Mouse (Mus musculus) midbrain, embryonic 12.5 days (tissue): ENCODE results near the gene Mtfr1l. TPM values are rescaled to one million over a fixed set of nuclear protein-coding genes. Genes with fewer than 3 reads are reported as not detected.
A peak's percentile ranks its signal among the peaks of the same experiment; 100 is the strongest.

Experiments used
- ATAC-seq: fragments of 200-750 bp; cut with Nextera tagmentation; 2 replicates; pipeline ENCODE4 v1.8.0; 2017; ENCODE audit warnings: low read depth, moderate TSS enrichment, moderate library complexity; ENCODE audit not compliant: low FRiP score
- H3K27ac ChIP-seq: fragments of 300-500 bp; sonication (generic); replicated peaks from 2 replicates; pipeline ENCODE4 v1.5.1; 2016; ENCODE audit warnings: mild to moderate bottlenecking
- H3K27me3 ChIP-seq: fragments of 300-500 bp; sonication (generic); 2 replicates; pipeline ENCODE4 v1.6.1; 2016; ENCODE audit warnings: mild to moderate bottlenecking
- H3K36me3 ChIP-seq: fragments of 300-500 bp; sonication (generic); 2 replicates; pipeline ENCODE4 v1.6.1; 2016
- H3K4me1 ChIP-seq: fragments of 300-500 bp; sonication (generic); 2 replicates; pipeline ENCODE4 v1.6.1; 2016
- H3K4me2 ChIP-seq: fragments of 300-500 bp; sonication (generic); replicated peaks from 2 replicates; pipeline ENCODE4 v1.6.1; 2016; ENCODE audit warnings: mild to moderate bottlenecking, moderate library complexity
- H3K4me3 ChIP-seq: fragments of 300-500 bp; sonication (generic); 2 replicates; pipeline ENCODE4 v1.5.1; 2016; ENCODE audit warnings: mild to moderate bottlenecking
- H3K9ac ChIP-seq: fragments of 300-500 bp; sonication (generic); replicated peaks from 2 replicates; pipeline ENCODE4 v1.6.1; 2016; ENCODE audit warnings: mild to moderate bottlenecking, moderate library complexity
- H3K9me3 ChIP-seq: fragments of 300-500 bp; sonication (generic); 2 replicates; pipeline ENCODE4 v1.6.1; 2016; ENCODE audit warnings: mild to moderate bottlenecking
- whole genome bisulfite sequencing: fragments of 180-500 bp; shearing (Covaris S2); methylation state at CpG from one replicate; pipeline ENCODE4 v1.1.7; 2016; 5-methylcytosine and 5-hydroxymethylcytosine counted together
- microRNA-seq: library from miRNA; unstranded; fragments of <30 nt; microRNA quantifications from one replicate; pipeline ENCODE4, GENCODE M21; 2017
- polyA plus RNA-seq: library from polyadenylated mRNA; unstranded; fragments of >200 nt; fragmentation: Nextera tagmentation; extraction: Ambion mirVana; gene quantifications from 2 replicates; pipeline ENCODE4 v1.2.1, GENCODE M21; 2016

Gene Mtfr1l
- polyA plus RNA-seq, 1 experiment from 2014 or later = 133 TPM

- Histone ChIP-seq H3K4me2 (no peak overlapping the region), H3K27me3 (peaks cover 11% of the 10 kb centered on the region), H3K9me3 (no peaks in the 10 kb centered on the region), H3K36me3 (peaks cover 14% of the 10 kb centered on the region), H3K4me1 (peaks cover 10% of the 10 kb centered on the region; the same call in 1 of the 2 replicates), H3K4me3 (no peak overlapping the region), H3K9ac (no peak overlapping the region), H3K27ac (no peak overlapping the region)
- WGBS = 22% methylated on average over 6 of the region's 6 CpGs
- no peak for ATAC-seq
These were observed 54.3 kb downstream of the Mtfr1l start for GRCm38 (mm10) chr4:134480864-134481263.

- Histone ChIP-seq H3K36me3 (peaks cover 24% of the 10 kb centered on the region), H3K9me3 (no peaks in the 10 kb centered on the region), H3K9ac (no peak overlapping the region), H3K4me2 (no peak overlapping the region), H3K27ac (no peak overlapping the region), H3K4me1 (peaks cover 10% of the 10 kb centered on the region; the same call in 1 of the 2 replicates), H3K27me3 (peaks cover 11% of the 10 kb centered on the region), H3K4me3 (no peak overlapping the region)
- WGBS = 93% methylated on average over 4 of the region's 4 CpGs
- no peak for ATAC-seq
These were observed 55.3 kb downstream of the Mtfr1l start for GRCm38 (mm10) chr4:134479839-134480238.

- peaks cover 11% of the 10 kb centered on the region; the same call in 1 of the 2 replicates for H3K27me3 ChIP-seq
- H3K4me1 ChIP-seq = peaks cover 22% of the 10 kb centered on the region
- H3K9ac ChIP-seq = no peak overlapping the region
- ATAC-seq = peak; percentile 63
- H3K9me3 ChIP-seq = no peaks in the 10 kb centered on the region
- H3K4me3 ChIP-seq = no peak overlapping the region
- H3K4me2 ChIP-seq = no peak overlapping the region
- WGBS = 9% methylated on average over 9 of the region's 9 CpGs
- H3K36me3 ChIP-seq = peaks cover 38% of the 10 kb centered on the region
- peak overlapping the region; percentile 8 for H3K27ac ChIP-seq
These were observed 57.2 kb downstream of the Mtfr1l start for GRCm38 (mm10) chr4:134478031-134478430.

GRCm38 (mm10) chr4:134476899-134477298 is 58.3 kb downstream of the Mtfr1l start:
- H3K4me3 ChIP-seq = no peak overlapping the region
- H3K9ac ChIP-seq = no peak overlapping the region
- no peak for ATAC-seq
- no peak overlapping the region for H3K4me2 ChIP-seq
- peaks cover 49% of the 10 kb centered on the region for H3K36me3 ChIP-seq
- H3K9me3 ChIP-seq = no peaks in the 10 kb centered on the region
- H3K27ac ChIP-seq = peak overlapping the region; percentile 42
- peaks cover 5% of the 10 kb centered on the region; the same call in 1 of the 2 replicates for H3K27me3 ChIP-seq
- WGBS = 95% methylated on average over 8 of the region's 8 CpGs
- peaks cover 32% of the 10 kb centered on the region for H3K4me1 ChIP-seq

Small RNAs within 50 kb of the gene (microRNA-seq; reads per million reads assigned to microRNA genes)
- not detected for gene Mir6403

Other genes with a start within 250 kb of the Mtfr1l start
- gene Pdik1l, start 247.5 kb downstream of the Mtfr1l start, polyA plus RNA-seq = 32.6 and 33.3 TPM in 2 replicates
- 0.24 and 0.28 TPM in 2 replicates for gene Trim63, start 220.3 kb downstream of the Mtfr1l start, polyA plus RNA-seq
- 0.08 TPM in 1 of 2 replicates, not detected in the other for gene Slc30a2, start 192.2 kb downstream of the Mtfr1l start, polyA plus RNA-seq
- 0.37 and 0.97 TPM in 2 replicates for gene Extl1, start 151.5 kb downstream of the Mtfr1l start, polyA plus RNA-seq
- gene Pafah2, start 139.1 kb downstream of the Mtfr1l start, polyA plus RNA-seq = 7.2 and 9.2 TPM in 2 replicates
- 4,918 and 5,057 TPM in 2 replicates for gene Stmn1, start 67.1 kb downstream of the Mtfr1l start, polyA plus RNA-seq
- 4.8 and 6.4 TPM in 2 replicates for gene Paqr7, start 38.7 kb downstream of the Mtfr1l start, polyA plus RNA-seq
- 11.2 and 11.5 TPM in 2 replicates for gene Aunip, start 24.4 kb downstream of the Mtfr1l start, polyA plus RNA-seq
- 15.0 and 15.1 TPM in 2 replicates for gene Selenon, start 16.8 kb upstream of the Mtfr1l start, polyA plus RNA-seq
- 5.4 and 6.5 TPM in 2 replicates for gene Man1c1, start 168.9 kb upstream of the Mtfr1l start, polyA plus RNA-seq
- gene Ldlrap1, start 232.6 kb upstream of the Mtfr1l start, polyA plus RNA-seq = 5.7 and 6.0 TPM in 2 replicates